Mouse (Mus musculus) gastrocnemius, adult 18-20 months (tissue): ENCODE measurements around the gene Tango2. TPM values are rescaled to one million over a fixed set of nuclear protein-coding genes. Genes with fewer than 3 reads are reported as not detected.

Experiments
- DNase-seq: peaks from one replicate; pipeline ENCODE4 v3.0.0; 2021; ENCODE audit warnings: low spot score
- microRNA-seq: library from miRNA; unstranded; fragments of <30 nt; microRNA quantifications from one replicate; pipeline ENCODE4 v1.2.0, GENCODE M21; 2021
- total RNA-seq, 2 experiments: library from RNA; stranded (reverse); gene quantifications; 2 replicates each; pipeline ENCODE4 v1.2.3; 2021

Tango2 gene
- total RNA-seq, 2 experiments from 2014 or later = 42.5 to 54.5 TPM

- no peak for DNase-seq
Observed at GRCm38 (mm10) chr16:18258221-18258620, 89.7 kb downstream of the Tango2 start, which contains the start of gene Gm49776. Gene Gm49776, minus strand, starts transcription at chr16:18258321.

- DNase-seq = no peak
Observed at GRCm38 (mm10) chr16:18253866-18254265, 94.0 kb downstream of the Tango2 start.

GRCm38 (mm10) chr16:18252736-18253135 lies 95.2 kb downstream of the Tango2 start:
- no peak for DNase-seq

DNA sequence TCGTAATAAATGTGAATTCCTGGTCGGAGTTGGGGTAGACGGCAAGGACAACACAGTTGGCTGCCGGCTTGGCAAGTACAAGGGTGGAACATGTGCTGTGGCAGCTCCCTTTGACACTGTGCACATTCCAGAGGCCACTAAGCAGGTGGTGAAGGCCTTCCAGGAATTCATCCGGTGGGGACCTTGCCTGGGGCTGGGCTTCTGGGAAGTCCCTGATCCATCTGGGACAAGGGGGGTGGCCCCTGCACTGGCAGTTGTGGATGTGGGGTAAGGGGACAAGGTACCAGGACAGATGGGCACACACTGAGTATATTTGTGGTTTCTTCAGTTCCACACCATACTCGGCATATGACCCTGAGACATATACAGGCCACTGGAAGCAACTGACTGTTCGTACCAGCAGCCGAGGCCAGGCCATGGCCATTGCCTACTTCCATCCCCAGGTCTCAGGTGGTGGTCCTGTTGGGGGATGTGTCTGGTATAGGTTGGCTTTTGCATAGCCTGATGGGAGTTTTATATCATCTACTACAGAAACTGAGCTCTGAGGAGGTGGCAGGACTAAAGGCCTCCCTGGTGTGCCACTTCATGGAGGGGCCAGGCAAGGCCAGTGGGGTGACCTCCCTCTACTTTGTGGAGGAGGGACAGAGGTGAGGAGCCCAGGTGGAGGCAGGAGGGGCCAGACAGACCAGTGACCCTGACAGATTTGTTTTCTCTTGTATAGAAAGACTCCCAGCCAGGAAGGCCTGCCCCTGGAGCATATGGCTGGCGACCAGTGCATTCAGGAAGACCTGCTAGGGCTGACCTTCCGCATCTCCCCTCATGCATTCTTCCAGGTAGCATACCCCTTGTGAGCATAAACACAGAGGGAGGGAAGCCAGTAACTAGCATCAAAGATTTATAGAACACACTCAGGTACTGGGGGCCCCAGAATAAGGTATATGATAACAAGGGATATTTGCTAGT lies 96.8 kb downstream of the Tango2 start:
- DNase-seq = no peak

Small RNA genes within 50 kb of the gene (microRNA-seq; reads per million reads assigned to microRNA genes)
- gene Gm24572 (not detected), gene Gm26219 (not detected), gene Mir1306 (346 reads per million, percentile 71 among the genes with 10 or more reads in this experiment), gene Mir185 (846 reads per million, percentile 82 among the genes with 10 or more reads in this experiment)

Other genes starting within 250 kb of the Tango2 start
- under 1 TPM in 1 of 2 experiments, not detected in 1; 0.11 TPM for gene Rtn4r, start 220.5 kb downstream of the Tango2 start, total RNA-seq
- not detected for gene Ccdc188, start 130.2 kb downstream of the Tango2 start, total RNA-seq
- gene Zdhhc8, start 113.0 kb downstream of the Tango2 start, total RNA-seq = 10 to 100 TPM; 23.7 to 27.3 TPM
- gene Trmt2a, start 99.4 kb downstream of the Tango2 start, total RNA-seq = 10 to 100 TPM in 1 of 2 experiments, 1 to 10 TPM in 1; 9.2 to 11.2 TPM
- gene Ranbp1, start 99.4 kb downstream of the Tango2 start, total RNA-seq = 10 to 100 TPM; 20.0 to 26.0 TPM
- gene Gm49776, start 89.8 kb downstream of the Tango2 start, total RNA-seq = not detected
- gene Dgcr8, start 58.9 kb downstream of the Tango2 start, total RNA-seq = 10 to 100 TPM; 11.2 to 11.8 TPM
- 1 to 10 TPM; 7.7 to 8.4 TPM for gene Arvcf, start 79 bp upstream of the Tango2 start, total RNA-seq
- gene Txnrd2, start 78.3 kb upstream of the Tango2 start, total RNA-seq = 10 to 100 TPM; 19.8 to 20.8 TPM
- 10 to 100 TPM; 37.3 to 41.0 TPM for gene Comt, start 78.7 kb upstream of the Tango2 start, total RNA-seq
- 1 to 10 TPM; 3.2 to 5.0 TPM for gene Gnb1l, start 150.6 kb upstream of the Tango2 start, total RNA-seq
- gene Rtl10, start 150.8 kb upstream of the Tango2 start, total RNA-seq = 1 to 10 TPM; 3.0 to 3.2 TPM
- gene Tbx1, start 242.6 kb upstream of the Tango2 start, total RNA-seq = 10 to 100 TPM in 1 of 2 experiments, 1 to 10 TPM in 1; 9.3 to 20.9 TPM